Mouse (Mus musculus) erythroblast, embryonic 14.5 days (primary cell): Measurements from ENCODE around the gene Slc25a54.

Experiments
- GATA1 ChIP-seq: IDR thresholded peaks from 2 replicates; pipeline ENCODE4 v1.6.1; 2012; ENCODE audit warnings: low read length, inconsistent platforms, mixed read lengths
- TAL1 ChIP-seq: IDR thresholded peaks from 3 replicates; pipeline ENCODE4 v1.6.1; 2012; ENCODE audit warnings: low read length, inconsistent platforms, mixed read lengths

DNA sequence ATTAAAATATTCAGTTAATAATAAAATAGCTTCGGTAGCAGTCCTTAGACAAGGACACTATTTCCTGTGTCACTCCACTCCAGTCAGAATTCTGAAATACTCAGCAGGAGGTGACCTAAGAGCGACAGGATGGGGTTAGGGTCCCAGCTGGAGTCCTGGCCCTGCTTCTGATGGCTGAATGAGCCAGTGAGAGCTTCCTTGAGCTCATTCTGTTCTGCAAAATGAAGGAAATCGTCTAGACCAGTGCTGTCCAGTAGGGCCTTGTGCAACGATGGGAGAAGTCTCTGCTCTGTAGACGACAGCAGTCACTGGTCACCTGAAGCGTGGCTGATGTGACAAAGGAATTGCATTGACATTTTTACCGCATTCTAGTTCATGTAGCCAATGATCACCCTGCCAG, 36.9 kb upstream of the Slc25a54 start:
- TF ChIP-seq GATA1, result no peak
- TF ChIP-seq TAL1, result no peak
